Mouse (Mus musculus): ENCODE data around the gene Blmh. TPM values are rescaled to one million over a fixed set of nuclear protein-coding genes. Genes with fewer than 3 reads are reported as not detected.

Blmh gene
- polyA plus RNA-seq, 1 experiment from 2014 or later = 79.2 TPM

DNA sequence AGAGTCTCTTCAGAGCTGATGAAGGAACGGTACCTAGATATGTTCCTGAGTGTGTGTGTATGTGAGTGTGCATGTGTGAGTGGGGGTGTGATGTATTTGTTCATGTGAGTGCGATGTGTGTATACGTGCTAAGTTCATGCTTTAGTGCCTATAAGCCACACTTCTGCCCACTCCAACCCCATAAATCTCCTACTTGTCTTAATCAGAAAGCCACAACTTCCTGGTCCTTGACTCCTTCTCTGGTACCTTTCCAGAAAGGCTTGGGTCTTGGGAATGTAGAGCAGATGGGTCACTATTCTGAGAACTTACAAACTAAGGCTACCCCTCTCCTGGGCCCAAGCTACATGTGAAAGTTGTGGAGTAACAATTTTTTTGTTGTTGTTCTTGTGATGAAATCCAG lies 25.9 kb upstream of the Blmh start:
- no peak for ATAC-seq
- Histone ChIP-seq H3K27me3 (replicated peaks) (no peaks in the 10 kb centered on the region), H3K4me3 (no peak overlapping the region), H3K27ac (no peak overlapping the region), H3K9me3 (replicated peaks) (no peaks in the 10 kb centered on the region), H3K4me1 (peaks cover 7% of the 10 kb centered on the region; the same call in 1 of the 2 replicates), H3K4me2 (no peak overlapping the region), H3K36me3 (no peaks in the 10 kb centered on the region), H3K9ac (no peak overlapping the region)
- WGBS (ENCODE audit: insufficient replicate concordance) = 58% methylated on average over 3 of the region's 3 CpGs

DNA sequence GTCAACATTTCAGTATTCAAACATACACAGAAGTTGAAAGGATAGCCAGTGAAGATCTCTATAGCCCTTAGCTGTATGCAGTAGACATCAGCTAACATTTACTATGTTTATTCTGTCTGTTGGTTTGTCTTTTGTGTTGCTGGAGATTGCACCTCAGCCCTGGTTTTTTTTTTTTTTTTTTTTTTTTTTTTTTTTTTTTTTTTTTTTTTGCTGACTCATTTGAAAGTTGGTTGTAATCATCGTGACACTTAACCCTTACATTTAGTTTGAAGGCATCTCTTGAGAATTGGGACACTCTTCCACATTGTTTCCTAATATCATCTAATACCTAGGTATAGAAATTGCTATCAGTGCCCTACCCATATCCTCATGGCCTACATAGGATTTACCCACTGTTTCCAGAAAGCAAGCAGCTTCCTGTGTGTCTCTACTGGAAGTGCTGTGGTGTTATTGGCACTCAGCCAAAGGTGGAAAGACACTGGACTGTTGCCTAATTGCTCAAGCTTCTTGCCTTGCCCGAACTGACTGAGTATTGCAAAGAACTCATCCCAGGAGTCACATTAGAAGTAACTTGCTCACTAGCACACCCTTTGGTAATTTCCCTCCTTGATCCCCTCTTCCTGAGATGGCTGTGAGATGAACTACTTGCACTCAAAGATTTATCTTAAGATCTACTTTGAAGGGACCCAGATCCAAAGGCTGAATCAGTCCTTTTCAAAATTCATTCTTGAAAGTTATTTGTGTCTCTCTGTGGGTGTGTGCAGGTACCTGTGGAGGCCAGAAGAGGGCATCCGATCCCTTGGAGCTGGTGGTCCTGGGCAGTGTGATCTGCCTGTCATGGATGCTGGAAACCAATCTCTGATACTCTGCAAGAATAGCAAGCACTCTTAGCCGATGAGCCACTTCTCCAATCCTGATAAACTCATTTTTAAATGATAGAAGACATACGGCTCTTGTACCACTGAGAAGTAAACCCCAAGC lies 24.6 kb upstream of the Blmh start:
- H3K27me3 ChIP-seq (replicated peaks) = no peaks in the 10 kb centered on the region
- no peak overlapping the region for H3K27ac ChIP-seq
- H3K4me1 ChIP-seq = 0 out of 2 replicates have a peak, but pooled peaks cover 3% of the 10 kb centered on the region
- no peak overlapping the region for H3K4me3 ChIP-seq
- H3K9ac ChIP-seq = no peak overlapping the region
- no peak for ATAC-seq
- no peak overlapping the region for H3K4me2 ChIP-seq
- no peaks in the 10 kb centered on the region for H3K36me3 ChIP-seq
- 33% methylated on average over 5 of the region's 5 CpGs for WGBS (ENCODE audit: insufficient replicate concordance)
- no peaks in the 10 kb centered on the region for H3K9me3 ChIP-seq (replicated peaks)

DNA sequence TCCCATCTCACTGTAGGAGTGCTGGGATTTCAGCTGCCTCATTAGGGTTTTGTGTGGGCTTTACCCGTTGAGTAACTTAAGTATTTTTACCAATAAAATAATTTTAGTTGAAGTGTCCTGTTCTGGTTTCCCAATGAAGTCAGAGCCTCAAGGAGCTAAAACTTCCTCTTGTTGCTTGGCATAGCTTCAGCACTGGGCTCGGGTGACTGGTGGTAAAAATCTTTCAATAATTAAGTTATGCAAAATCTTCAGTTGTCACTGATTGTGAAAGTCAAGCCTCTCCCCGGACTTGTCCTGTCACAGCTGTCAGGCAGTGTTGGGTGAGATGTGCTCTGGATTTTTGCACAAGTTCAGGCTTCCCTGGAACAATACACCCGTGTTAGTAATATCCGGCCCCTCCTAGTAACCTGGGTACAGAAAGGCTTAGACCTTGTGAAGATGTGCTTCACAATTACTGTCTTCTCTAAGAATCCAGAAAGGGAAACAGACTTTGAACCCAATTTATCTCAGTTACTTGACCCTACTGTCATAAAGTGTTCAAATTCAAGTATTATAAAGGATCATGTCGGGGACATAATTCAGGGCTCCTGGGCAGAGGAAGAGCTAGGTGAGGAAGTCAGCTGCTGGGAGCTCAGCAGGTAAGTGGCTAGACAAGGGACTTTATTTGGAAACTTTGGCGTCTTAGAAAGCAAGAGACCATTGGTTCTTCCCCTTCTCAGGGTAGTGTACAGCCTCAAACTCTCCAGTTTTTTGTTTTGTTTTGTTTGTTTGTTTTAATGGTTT lies 22.8 kb upstream of the Blmh start, which contains the start of gene Tmigd1:
TSS of gene Tmigd1 (plus strand) at position 581 of the 783 bp plus-strand sequence.
- no peaks in the 10 kb centered on the region for H3K36me3 ChIP-seq
- ATAC-seq = no peak
- no peaks in the 10 kb centered on the region for H3K9me3 ChIP-seq (replicated peaks)
- no peak within 1 kb of the TSS for H3K4me3 ChIP-seq
- 53% methylated on average over 7 of the region's 7 CpGs for WGBS (ENCODE audit: insufficient replicate concordance)
- H3K27me3 ChIP-seq (replicated peaks) = no peaks in the 10 kb centered on the region
- H3K4me1 ChIP-seq = 0 out of 2 replicates have a peak, but pooled peaks cover 3% of the 10 kb centered on the region
- H3K9ac ChIP-seq = no peak within 1 kb of the TSS
- no peak within 1 kb of the TSS for H3K27ac ChIP-seq
- no peak within 1 kb of the TSS for H3K4me2 ChIP-seq

DNA sequence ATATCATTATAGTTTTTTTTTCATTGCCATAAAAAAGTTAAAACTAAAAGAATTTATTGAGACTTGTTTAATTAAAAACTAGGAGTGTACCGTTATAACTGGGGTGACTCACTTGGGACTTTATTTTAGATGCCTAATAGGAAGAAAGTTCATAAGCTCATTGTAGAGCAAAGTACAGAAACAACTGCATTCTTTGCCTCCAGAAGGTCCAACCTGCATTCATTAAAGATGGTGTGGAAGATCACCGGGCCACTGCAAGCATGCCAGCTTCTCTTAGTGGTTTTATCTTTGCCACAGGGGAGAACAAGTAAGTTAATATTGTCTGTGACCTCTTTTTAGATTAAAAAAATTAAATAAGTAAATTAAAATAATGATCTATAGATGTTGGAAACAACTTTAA lies 20.3 kb upstream of the Blmh start:
- no peak overlapping the region for H3K27ac ChIP-seq
- no peak overlapping the region for H3K4me2 ChIP-seq
- no peak overlapping the region for H3K9ac ChIP-seq
- H3K4me3 ChIP-seq = no peak overlapping the region
- H3K4me1 ChIP-seq = 0 out of 2 replicates have a peak, but pooled peaks cover 3% of the 10 kb centered on the region
- H3K27me3 ChIP-seq (replicated peaks) = no peaks in the 10 kb centered on the region
- H3K36me3 ChIP-seq = no peaks in the 10 kb centered on the region
- WGBS (ENCODE audit: insufficient replicate concordance) = 79% methylated on average over 2 of the region's 2 CpGs
- no peaks in the 10 kb centered on the region for H3K9me3 ChIP-seq (replicated peaks)
- no peak for ATAC-seq

DNA sequence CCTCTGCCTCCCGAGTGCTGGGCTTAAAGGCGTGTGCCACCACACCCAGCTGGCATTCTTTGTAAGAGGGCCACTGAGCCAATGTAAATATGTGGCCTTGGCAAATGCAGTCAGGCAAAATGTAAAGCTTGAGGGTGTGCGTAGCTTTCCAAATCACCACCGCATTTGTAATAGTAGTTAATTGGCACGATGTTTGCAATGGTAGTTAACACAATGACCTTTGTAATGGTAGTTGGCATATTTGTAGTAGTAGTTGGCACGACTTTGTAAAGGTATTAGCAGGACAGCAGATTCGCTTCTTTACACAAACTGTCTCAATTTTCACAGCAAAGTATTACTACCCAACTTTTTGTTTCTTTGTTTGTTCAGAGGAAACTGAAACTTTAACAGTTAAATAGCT lies 16.0 kb upstream of the Blmh start:
- WGBS (ENCODE audit: insufficient replicate concordance) = 73% methylated on average over 7 of the region's 7 CpGs
- ATAC-seq = no peak
- H3K4me3 ChIP-seq = no peak overlapping the region
- no peaks in the 10 kb centered on the region for H3K36me3 ChIP-seq
- H3K9ac ChIP-seq = no peak overlapping the region
- H3K27me3 ChIP-seq (replicated peaks) = 0 out of 2 replicates have a peak, but pooled peaks cover 5% of the 10 kb centered on the region
- 0 out of 2 replicates have a peak, but pooled peaks cover 5% of the 10 kb centered on the region for H3K4me1 ChIP-seq
- H3K9me3 ChIP-seq (replicated peaks) = no peaks in the 10 kb centered on the region
- H3K4me2 ChIP-seq = no peak overlapping the region
- H3K27ac ChIP-seq = no peak overlapping the region

DNA sequence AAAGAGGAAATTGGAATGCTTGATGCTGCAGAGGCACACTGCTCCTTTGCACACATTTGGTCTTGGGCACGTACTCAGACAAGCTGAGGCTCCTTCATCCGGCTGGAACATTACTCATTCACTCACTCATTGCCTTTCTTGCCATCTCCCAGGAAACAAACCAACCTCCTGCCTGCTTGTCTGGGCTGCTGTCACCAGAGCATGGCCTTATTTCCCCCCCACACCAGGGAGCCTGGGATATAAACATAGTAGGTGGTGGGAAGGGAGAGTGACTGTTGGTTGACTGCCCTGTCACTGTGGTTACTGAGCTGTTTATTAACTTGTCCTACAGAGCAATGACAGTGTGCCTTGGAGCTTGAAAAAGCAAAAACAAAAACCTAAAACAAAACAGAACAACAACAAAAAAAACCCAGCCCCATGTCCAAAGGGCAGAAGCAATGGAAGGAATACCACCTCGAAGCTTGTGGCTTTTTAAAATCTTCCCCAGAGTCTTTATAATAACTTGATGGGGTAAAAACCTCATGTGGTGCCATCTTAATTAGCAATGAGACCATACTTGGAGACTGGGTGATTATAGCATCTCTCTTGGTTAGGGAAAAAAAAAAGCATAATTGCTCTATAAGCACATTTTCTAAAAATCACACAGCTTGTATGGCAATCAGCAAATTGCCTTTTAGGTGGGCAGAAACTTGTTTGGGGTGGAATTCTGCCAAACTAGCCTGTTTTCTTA lies 13.1 kb upstream of the Blmh start:
- Histone ChIP-seq H3K4me1 (0 out of 2 replicates have a peak, but pooled peaks cover 5% of the 10 kb centered on the region), H3K27me3 (replicated peaks) (0 out of 2 replicates have a peak, but pooled peaks cover 5% of the 10 kb centered on the region), H3K27ac (no peak overlapping the region), H3K4me2 (no peak overlapping the region), H3K4me3 (no peak overlapping the region), H3K9ac (no peak overlapping the region), H3K9me3 (replicated peaks) (no peaks in the 10 kb centered on the region), H3K36me3 (no peaks in the 10 kb centered on the region)
- 49% methylated on average over 3 of the region's 3 CpGs for WGBS (ENCODE audit: insufficient replicate concordance)
- no peak for ATAC-seq

DNA sequence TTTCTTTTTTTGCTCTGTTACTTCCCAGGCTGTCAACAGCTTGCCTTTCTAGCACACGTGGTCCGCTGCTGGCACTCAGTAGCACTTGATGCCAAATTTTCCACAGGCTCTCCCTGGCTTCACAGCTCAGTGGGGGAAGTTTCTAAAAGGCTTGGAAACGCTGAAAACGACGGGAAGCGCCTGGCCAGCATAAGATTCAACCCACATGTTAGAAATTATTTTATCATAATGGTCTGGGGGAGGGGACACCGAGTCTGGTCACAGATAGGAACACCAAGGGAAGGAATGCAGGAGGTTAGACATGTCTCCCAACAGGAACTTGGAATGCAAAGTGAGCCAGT lies 12.6 kb upstream of the Blmh start:
- H3K9me3 ChIP-seq (replicated peaks) = no peaks in the 10 kb centered on the region
- ATAC-seq = no peak
- H3K4me1 ChIP-seq = 0 out of 2 replicates have a peak, but pooled peaks cover 7% of the 10 kb centered on the region
- H3K36me3 ChIP-seq = no peaks in the 10 kb centered on the region
- no peak overlapping the region for H3K27ac ChIP-seq
- H3K9ac ChIP-seq = no peak overlapping the region
- H3K27me3 ChIP-seq (replicated peaks) = 0 out of 2 replicates have a peak, but pooled peaks cover 5% of the 10 kb centered on the region
- no peak overlapping the region for H3K4me2 ChIP-seq
- 41% methylated on average over 7 of the region's 7 CpGs for WGBS (ENCODE audit: insufficient replicate concordance)
- no peak overlapping the region for H3K4me3 ChIP-seq

DNA sequence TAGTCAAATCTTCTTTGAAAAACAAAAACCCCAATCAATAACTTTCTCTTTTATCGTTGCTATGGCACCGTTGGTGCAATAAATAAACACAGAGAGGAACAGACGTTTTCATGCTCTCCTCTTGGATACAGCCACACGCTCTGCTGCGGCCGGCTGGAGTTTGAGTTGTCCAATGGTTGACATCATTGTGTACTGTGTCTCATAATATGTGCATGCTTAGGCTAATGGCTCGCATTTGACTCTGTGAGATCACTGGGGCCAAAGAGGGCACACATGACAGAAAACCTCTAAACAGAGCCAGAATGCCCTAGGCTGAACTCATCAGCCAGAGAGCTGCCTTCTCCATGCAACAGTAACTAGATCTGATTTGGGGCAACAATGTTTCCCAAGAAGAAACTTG lies 10.2 kb upstream of the Blmh start:
- H3K4me2 ChIP-seq = no peak overlapping the region
- H3K4me1 ChIP-seq = 0 out of 2 replicates have a peak, but pooled peaks cover 9% of the 10 kb centered on the region
- no peaks in the 10 kb centered on the region for H3K36me3 ChIP-seq
- 66% methylated on average over 7 of the region's 7 CpGs for WGBS (ENCODE audit: insufficient replicate concordance)
- H3K9me3 ChIP-seq (replicated peaks) = no peaks in the 10 kb centered on the region
- H3K9ac ChIP-seq = no peak overlapping the region
- H3K27ac ChIP-seq = no peak overlapping the region
- no peak for ATAC-seq
- no peak overlapping the region for H3K4me3 ChIP-seq
- 0 out of 2 replicates have a peak, but pooled peaks cover 5% of the 10 kb centered on the region for H3K27me3 ChIP-seq (replicated peaks)

DNA sequence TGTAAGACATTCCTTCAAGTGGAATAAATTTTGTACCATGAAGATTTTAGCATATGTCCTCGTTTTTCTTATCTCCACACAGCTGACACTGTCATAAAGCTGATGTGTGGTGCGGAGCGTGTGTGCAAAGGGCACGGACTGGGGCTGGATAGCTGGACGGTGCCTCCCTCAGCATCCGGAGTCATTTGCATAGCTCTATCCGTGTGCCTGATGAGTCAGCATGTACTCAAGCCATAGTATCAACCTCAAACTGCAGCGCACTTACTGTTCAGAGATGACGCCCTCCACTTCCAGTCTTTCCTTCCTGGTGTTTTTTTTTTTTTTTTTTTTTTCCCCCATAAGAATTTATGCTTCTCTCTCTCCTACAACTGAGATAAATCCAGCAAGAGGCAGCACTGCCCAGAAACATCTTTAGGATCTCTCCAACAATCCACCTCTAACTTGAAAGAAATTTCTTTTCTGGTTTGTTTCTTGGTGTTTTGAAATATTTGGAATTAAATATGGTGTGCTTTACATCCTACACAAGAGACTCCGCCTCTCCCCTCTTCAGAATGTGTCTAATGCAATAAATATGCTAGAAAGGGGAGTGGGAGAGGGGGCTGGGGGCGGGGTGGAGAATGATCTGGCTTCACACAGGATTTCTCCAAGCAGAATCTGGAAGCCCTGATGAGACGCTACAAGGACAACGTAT lies 7.9 kb upstream of the Blmh start:
- no peak overlapping the region for H3K4me3 ChIP-seq
- no peak overlapping the region for H3K9ac ChIP-seq
- H3K36me3 ChIP-seq = no peaks in the 10 kb centered on the region
- WGBS (ENCODE audit: insufficient replicate concordance) = 31% methylated on average over 13 of the region's 13 CpGs
- H3K27me3 ChIP-seq (replicated peaks) = 0 out of 2 replicates have a peak, but pooled peaks cover 3% of the 10 kb centered on the region
- H3K4me1 ChIP-seq = 0 out of 2 replicates have a peak, but pooled peaks cover 9% of the 10 kb centered on the region
- H3K9me3 ChIP-seq (replicated peaks) = no peaks in the 10 kb centered on the region
- H3K27ac ChIP-seq = no peak overlapping the region
- 0 out of 2 replicates have a peak, but pooled peaks have one; percentile 30 for ATAC-seq
- H3K4me2 ChIP-seq = no peak overlapping the region

DNA sequence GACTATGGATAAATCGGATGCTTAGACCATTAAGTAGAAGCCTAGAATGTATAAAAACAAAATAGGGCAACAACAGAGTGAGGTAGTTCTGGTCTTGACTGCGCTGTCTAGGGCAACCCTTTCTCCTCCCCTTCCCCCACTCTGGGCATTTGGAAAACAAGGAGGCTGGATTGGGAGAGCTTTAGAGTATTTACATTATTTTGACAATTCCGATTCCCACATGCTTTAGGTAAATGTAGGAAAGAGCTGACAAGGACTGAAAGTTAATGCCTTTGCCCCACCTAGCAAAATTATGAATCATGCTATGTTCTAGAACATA lies 7.4 kb upstream of the Blmh start:
- no peaks in the 10 kb centered on the region for H3K36me3 ChIP-seq
- no peaks in the 10 kb centered on the region for H3K9me3 ChIP-seq (replicated peaks)
- H3K27ac ChIP-seq = no peak overlapping the region
- H3K4me1 ChIP-seq = 0 out of 2 replicates have a peak, but pooled peaks cover 5% of the 10 kb centered on the region
- WGBS (ENCODE audit: insufficient replicate concordance) = 64% methylated on average over 3 of the region's 3 CpGs
- H3K27me3 ChIP-seq (replicated peaks) = 0 out of 2 replicates have a peak, but pooled peaks cover 3% of the 10 kb centered on the region
- H3K9ac ChIP-seq = no peak overlapping the region
- no peak for ATAC-seq
- H3K4me3 ChIP-seq = no peak overlapping the region
- no peak overlapping the region for H3K4me2 ChIP-seq

DNA sequence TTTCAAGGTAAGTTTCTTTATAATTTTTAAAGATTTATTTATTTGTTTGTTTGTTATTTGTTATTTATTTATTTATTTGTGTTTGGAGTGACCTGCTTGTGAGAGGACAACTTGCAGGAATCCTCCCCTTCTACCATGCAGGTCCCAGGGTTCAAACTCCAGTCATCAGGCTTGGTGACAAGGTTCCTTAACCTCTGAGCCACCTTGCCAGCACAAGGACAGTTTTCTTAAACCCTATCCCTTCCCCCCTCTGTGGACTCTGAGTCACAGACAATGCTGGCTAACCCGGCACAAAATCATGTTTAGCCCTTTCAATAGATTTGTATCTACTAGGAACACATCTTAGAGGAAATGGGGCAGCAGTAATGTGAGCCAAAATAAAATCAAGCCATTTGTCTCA lies 4.0 kb upstream of the Blmh start:
- H3K36me3 ChIP-seq = no peaks in the 10 kb centered on the region
- no peak overlapping the region for H3K4me2 ChIP-seq
- 0 out of 2 replicates have a peak, but pooled peaks cover 4% of the 10 kb centered on the region for H3K4me1 ChIP-seq
- H3K9ac ChIP-seq = no peak overlapping the region
- WGBS (ENCODE audit: insufficient replicate concordance) = 46% methylated on average over 1 of the region's 1 CpGs
- H3K27ac ChIP-seq = no peak overlapping the region
- H3K9me3 ChIP-seq (replicated peaks) = no peaks in the 10 kb centered on the region
- H3K27me3 ChIP-seq (replicated peaks) = 0 out of 2 replicates have a peak, but pooled peaks cover 3% of the 10 kb centered on the region
- no peak for ATAC-seq
- no peak overlapping the region for H3K4me3 ChIP-seq
